Mouse (Mus musculus) myocyte (in vitro differentiated cells): Measurements from ENCODE around the gene Pskh1.

ENCODE experiments used
- MAX ChIP-seq: IDR thresholded peaks from one replicate; pipeline ENCODE4 v1.6.1; 2011; ENCODE audit warnings: low read depth, mild to moderate bottlenecking, control low read depth
- POLR2A ChIP-seq: IDR thresholded peaks from one replicate; pipeline ENCODE4 v1.6.1; 2011; ENCODE audit warnings: low read depth, mild to moderate bottlenecking, control low read depth, moderate library complexity; ENCODE audit not compliant: insufficient read length

DNA sequence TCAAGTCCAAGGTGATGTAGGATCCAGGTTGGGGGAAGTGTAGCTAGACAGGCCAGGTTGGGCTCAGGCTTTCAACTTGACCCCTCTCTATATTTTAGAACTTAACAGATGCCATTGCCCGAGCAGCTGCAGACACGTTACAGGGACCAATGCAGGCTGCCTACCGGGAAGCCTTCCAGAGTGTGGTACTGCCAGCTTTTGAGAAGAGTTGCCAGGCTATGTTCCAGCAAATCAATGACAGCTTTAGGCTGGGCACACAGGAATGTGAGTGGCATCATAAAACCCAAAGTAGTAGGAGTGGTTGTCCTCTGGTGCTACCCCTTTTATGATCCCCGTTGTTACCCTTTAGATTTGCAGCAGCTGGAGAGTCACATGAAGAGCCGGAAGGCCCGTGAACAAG is 9.4 kb upstream of the Pskh1 start:
- no peak for TF ChIP-seq MAX
- no peak for TF ChIP-seq POLR2A
